Mouse (Mus musculus): ENCODE measurements around the gene 2510009E07Rik. TPM values are rescaled to one million over a fixed set of nuclear protein-coding genes. Genes with fewer than 3 reads are reported as not detected.
A peak's percentile ranks its signal among the peaks of the same experiment; 100 is the strongest.

Gene 2510009E07Rik
- 24.5 TPM in 2 replicates for polyA plus RNA-seq (2015; fragmentation: Nextera tagmentation; extraction: Ambion mirVana)

GRCm38 (mm10) chr16:21694463-21695241 lies at the start of gene 2510009E07Rik:
TSS of gene 2510009E07Rik (minus strand) at chr16:21694665.
- H3K4me2 ChIP-seq (ENCODE audit: low read depth, low read length) = peak within 1 kb of the TSS; percentile 96
- peaks cover 26% of the 10 kb centered on the region for H3K4me1 ChIP-seq (ENCODE audit: control insufficient read depth, insufficient read depth, low read length)
- ATAC-seq (replicated peaks; ENCODE audit: extremely low read depth, insufficient read depth, low FRiP score) = peak; percentile 91
- WGBS = 1% methylated on average over 51 of the region's 61 CpGs
- peak within 1 kb of the TSS; percentile 94 for H3K9ac ChIP-seq (ENCODE audit: low read length)
- no peaks in the 10 kb centered on the region for H3K9me3 ChIP-seq (replicated peaks; ENCODE audit: control insufficient read depth, low read length)
- H3K36me3 ChIP-seq (ENCODE audit: control insufficient read depth, insufficient read depth) = no peaks in the 10 kb centered on the region
- H3K27me3 ChIP-seq (ENCODE audit: control insufficient read depth, insufficient read depth, low read length) = no peaks in the 10 kb centered on the region
- H3K4me3 ChIP-seq (ENCODE audit: low read length) = peak within 1 kb of the TSS; percentile 84
- H3K27ac ChIP-seq (ENCODE audit: low read length) = peak within 1 kb of the TSS; percentile 92

- no peaks in the 10 kb centered on the region; the same call in 1 of the 2 replicates for H3K9me3 ChIP-seq (replicated peaks; ENCODE audit: control insufficient read depth, low read length)
- H3K27me3 ChIP-seq (ENCODE audit: control insufficient read depth, insufficient read depth, low read length) = no peaks in the 10 kb centered on the region
- 72% methylated on average over 6 of the region's 6 CpGs for WGBS
- no peak overlapping the region for H3K4me2 ChIP-seq (ENCODE audit: low read depth, low read length)
- H3K36me3 ChIP-seq (ENCODE audit: control insufficient read depth, insufficient read depth) = no peaks in the 10 kb centered on the region
- H3K4me3 ChIP-seq (ENCODE audit: low read length) = no peak overlapping the region
- H3K9ac ChIP-seq (ENCODE audit: low read length) = no peak overlapping the region
- no peak overlapping the region for H3K27ac ChIP-seq (ENCODE audit: low read length)
- no peaks in the 10 kb centered on the region for H3K4me1 ChIP-seq (ENCODE audit: control insufficient read depth, insufficient read depth, low read length)
- no peak for ATAC-seq (replicated peaks; ENCODE audit: extremely low read depth, insufficient read depth, low FRiP score)
Measured at GRCm38 (mm10) chr16:21743401-21743800, 48.9 kb upstream of the 2510009E07Rik start.

- H3K36me3 ChIP-seq (ENCODE audit: control insufficient read depth, insufficient read depth) = no peaks in the 10 kb centered on the region
- no peak overlapping the region for H3K4me3 ChIP-seq (ENCODE audit: low read length)
- WGBS = 91% methylated on average over 5 of the region's 5 CpGs
- no peaks in the 10 kb centered on the region for H3K27me3 ChIP-seq (ENCODE audit: control insufficient read depth, insufficient read depth, low read length)
- H3K27ac ChIP-seq (ENCODE audit: low read length) = no peak overlapping the region
- H3K9ac ChIP-seq (ENCODE audit: low read length) = no peak overlapping the region
- no peaks in the 10 kb centered on the region for H3K4me1 ChIP-seq (ENCODE audit: control insufficient read depth, insufficient read depth, low read length)
- ATAC-seq (replicated peaks; ENCODE audit: extremely low read depth, insufficient read depth, low FRiP score) = no peak
- H3K9me3 ChIP-seq (replicated peaks; ENCODE audit: control insufficient read depth, low read length) = no peaks in the 10 kb centered on the region; the same call in 1 of the 2 replicates
- no peak overlapping the region for H3K4me2 ChIP-seq (ENCODE audit: low read depth, low read length)
Measured at GRCm38 (mm10) chr16:21742898-21743297, 48.4 kb upstream of the 2510009E07Rik start.

GRCm38 (mm10) chr16:21742191-21742870 lies 47.9 kb upstream of the 2510009E07Rik start:
- Histone ChIP-seq H3K27me3 (ENCODE audit: control insufficient read depth, insufficient read depth, low read length) (no peaks in the 10 kb centered on the region), H3K4me1 (ENCODE audit: control insufficient read depth, insufficient read depth, low read length) (no peaks in the 10 kb centered on the region), H3K4me3 (ENCODE audit: low read length) (no peak overlapping the region), H3K36me3 (ENCODE audit: control insufficient read depth, insufficient read depth) (no peaks in the 10 kb centered on the region), H3K4me2 (ENCODE audit: low read depth, low read length) (no peak overlapping the region), H3K27ac (ENCODE audit: low read length) (no peak overlapping the region), H3K9me3 (replicated peaks; ENCODE audit: control insufficient read depth, low read length) (no peaks in the 10 kb centered on the region; the same call in 1 of the 2 replicates), H3K9ac (ENCODE audit: low read length) (no peak overlapping the region)
- WGBS = 83% methylated on average over 5 of the region's 5 CpGs
- ATAC-seq (replicated peaks; ENCODE audit: extremely low read depth, insufficient read depth, low FRiP score) = no peak

- Histone ChIP-seq H3K9me3 (replicated peaks; ENCODE audit: control insufficient read depth, low read length) (no peaks in the 10 kb centered on the region; the same call in 1 of the 2 replicates), H3K27me3 (ENCODE audit: control insufficient read depth, insufficient read depth, low read length) (no peaks in the 10 kb centered on the region), H3K4me1 (ENCODE audit: control insufficient read depth, insufficient read depth, low read length) (no peaks in the 10 kb centered on the region), H3K36me3 (ENCODE audit: control insufficient read depth, insufficient read depth) (no peaks in the 10 kb centered on the region), H3K4me3 (ENCODE audit: low read length) (no peak overlapping the region), H3K4me2 (ENCODE audit: low read depth, low read length) (no peak overlapping the region), H3K27ac (ENCODE audit: low read length) (no peak overlapping the region), H3K9ac (ENCODE audit: low read length) (no peak overlapping the region)
- 63% methylated on average over 3 of the region's 3 CpGs for WGBS
- no peak for ATAC-seq (replicated peaks; ENCODE audit: extremely low read depth, insufficient read depth, low FRiP score)
Measured at GRCm38 (mm10) chr16:21741542-21741941, 47.1 kb upstream of the 2510009E07Rik start.

- no peaks in the 10 kb centered on the region for H3K36me3 ChIP-seq (ENCODE audit: control insufficient read depth, insufficient read depth)
- no peak overlapping the region for H3K4me2 ChIP-seq (ENCODE audit: low read depth, low read length)
- no peak overlapping the region for H3K4me3 ChIP-seq (ENCODE audit: low read length)
- H3K9me3 ChIP-seq (replicated peaks; ENCODE audit: control insufficient read depth, low read length) = no peaks in the 10 kb centered on the region; the same call in 1 of the 2 replicates
- 64% methylated on average over 1 of the region's 1 CpGs for WGBS
- H3K9ac ChIP-seq (ENCODE audit: low read length) = no peak overlapping the region
- no peaks in the 10 kb centered on the region for H3K27me3 ChIP-seq (ENCODE audit: control insufficient read depth, insufficient read depth, low read length)
- H3K27ac ChIP-seq (ENCODE audit: low read length) = no peak overlapping the region
- H3K4me1 ChIP-seq (ENCODE audit: control insufficient read depth, insufficient read depth, low read length) = no peaks in the 10 kb centered on the region
- ATAC-seq (replicated peaks; ENCODE audit: extremely low read depth, insufficient read depth, low FRiP score) = no peak
Measured at GRCm38 (mm10) chr16:21735638-21736037, 41.2 kb upstream of the 2510009E07Rik start.

GRCm38 (mm10) chr16:21727897-21728364 lies 33.5 kb upstream of the 2510009E07Rik start:
- WGBS = 41% methylated on average over 10 of the region's 10 CpGs
- Histone ChIP-seq H3K4me3 (ENCODE audit: low read length) (peak overlapping the region; percentile 42), H3K4me1 (ENCODE audit: control insufficient read depth, insufficient read depth, low read length) (no peaks in the 10 kb centered on the region), H3K36me3 (ENCODE audit: control insufficient read depth, insufficient read depth) (no peaks in the 10 kb centered on the region), H3K27me3 (ENCODE audit: control insufficient read depth, insufficient read depth, low read length) (no peaks in the 10 kb centered on the region), H3K27ac (ENCODE audit: low read length) (no peak overlapping the region), H3K9me3 (replicated peaks; ENCODE audit: control insufficient read depth, low read length) (no peaks in the 10 kb centered on the region), H3K9ac (ENCODE audit: low read length) (peak overlapping the region; percentile 43; the same call in 1 of the 2 replicates), H3K4me2 (ENCODE audit: low read depth, low read length) (peak overlapping the region; percentile 46)
- ATAC-seq (replicated peaks; ENCODE audit: extremely low read depth, insufficient read depth, low FRiP score) = no peak

- H3K9ac ChIP-seq (ENCODE audit: low read length) = no peak overlapping the region
- H3K27me3 ChIP-seq (ENCODE audit: control insufficient read depth, insufficient read depth, low read length) = no peaks in the 10 kb centered on the region
- H3K4me2 ChIP-seq (ENCODE audit: low read depth, low read length) = no peak overlapping the region
- H3K4me3 ChIP-seq (ENCODE audit: low read length) = no peak overlapping the region
- H3K4me1 ChIP-seq (ENCODE audit: control insufficient read depth, insufficient read depth, low read length) = no peaks in the 10 kb centered on the region
- H3K27ac ChIP-seq (ENCODE audit: low read length) = no peak overlapping the region
- no peaks in the 10 kb centered on the region for H3K36me3 ChIP-seq (ENCODE audit: control insufficient read depth, insufficient read depth)
- 81% methylated on average over 3 of the region's 3 CpGs for WGBS
- H3K9me3 ChIP-seq (replicated peaks; ENCODE audit: control insufficient read depth, low read length) = no peaks in the 10 kb centered on the region
- no peak for ATAC-seq (replicated peaks; ENCODE audit: extremely low read depth, insufficient read depth, low FRiP score)
Measured at GRCm38 (mm10) chr16:21727421-21727820, 33.0 kb upstream of the 2510009E07Rik start.

- WGBS = 92% methylated on average over 1 of the region's 1 CpGs
- no peak overlapping the region for H3K27ac ChIP-seq (ENCODE audit: low read length)
- H3K27me3 ChIP-seq (ENCODE audit: control insufficient read depth, insufficient read depth, low read length) = no peaks in the 10 kb centered on the region
- ATAC-seq (replicated peaks; ENCODE audit: extremely low read depth, insufficient read depth, low FRiP score) = no peak
- H3K9me3 ChIP-seq (replicated peaks; ENCODE audit: control insufficient read depth, low read length) = no peaks in the 10 kb centered on the region
- no peak overlapping the region for H3K4me2 ChIP-seq (ENCODE audit: low read depth, low read length)
- no peak overlapping the region for H3K4me3 ChIP-seq (ENCODE audit: low read length)
- H3K36me3 ChIP-seq (ENCODE audit: control insufficient read depth, insufficient read depth) = no peaks in the 10 kb centered on the region
- H3K4me1 ChIP-seq (ENCODE audit: control insufficient read depth, insufficient read depth, low read length) = no peaks in the 10 kb centered on the region
- no peak overlapping the region for H3K9ac ChIP-seq (ENCODE audit: low read length)
Measured at GRCm38 (mm10) chr16:21724261-21724660, 29.8 kb upstream of the 2510009E07Rik start.
